Mouse (Mus musculus) cortical plate, adult 2 months (tissue): ENCODE measurements at regions not wholly inside any gene's neighbourhood (a gene's known extent, or its start where the extent isn't known, plus 50 kb on each side); places are given as distances from the start of the nearest gene placed in this dataset.

Experiments
- CTCF ChIP-seq: fragments of 200-500 bp; IDR thresholded peaks from 2 replicates; pipeline ENCODE4 v1.5.1; 2011; ENCODE audit warnings: mild to moderate bottlenecking, control low read depth, low read length; ENCODE audit not compliant: insufficient read depth; ENCODE audit errors: extremely low read depth
- POLR2A ChIP-seq: fragments of 200-500 bp; IDR thresholded peaks from 2 replicates; pipeline ENCODE4 v1.6.1; 2011; ENCODE audit warnings: mild to moderate bottlenecking, low read length, control low read depth; ENCODE audit not compliant: insufficient read depth; ENCODE audit errors: extremely low read depth

GRCm38 (mm10) chr1:152188700-152189099 lies 98.8 kb upstream of the 1700025G04Rik start:
- TF ChIP-seq CTCF (no peak), POLR2A (no peak)
